Mouse (Mus musculus): ENCODE data around the gene C1qtnf12. TPM values are rescaled to one million over a fixed set of nuclear protein-coding genes. Genes with fewer than 3 reads are reported as not detected.
A peak's percentile ranks its signal among the peaks of the same experiment; 100 is the strongest.

The C1qtnf12 gene
- polyA plus RNA-seq, 1 experiment from 2014 or later: 23.8 TPM

- WGBS: 45% methylated on average over 6 of the region's 6 CpGs
- 0 out of 2 replicates have a peak, but pooled peaks cover 3% of the 10 kb centered on the region for H3K9me3 ChIP-seq (replicated peaks)
- no peak overlapping the region for H3K4me3 ChIP-seq
- H3K27me3 ChIP-seq (ENCODE audit: low read depth, poor library complexity, severe bottlenecking): no peaks in the 10 kb centered on the region
- no peaks in the 10 kb centered on the region for H3K36me3 ChIP-seq
- H3K4me1 ChIP-seq: peaks cover 9% of the 10 kb centered on the region
- H3K27ac ChIP-seq (replicated peaks): 0 out of 2 replicates have a peak overlapping the region, but pooled peaks have one; percentile 9
- no peak for DNase-seq (ENCODE audit: low spot score)
These were observed 10.5 kb downstream of the C1qtnf12 start for GRCm38 (mm10) chr4:155972651-155973050.

- 80% methylated on average over 2 of the region's 2 CpGs for WGBS
- DNase-seq (ENCODE audit: low spot score): no peak
- Histone ChIP-seq H3K27ac (replicated peaks) (0 out of 2 replicates have a peak overlapping the region, but pooled peaks have one; percentile 9), H3K9me3 (replicated peaks) (0 out of 2 replicates have a peak, but pooled peaks cover 3% of the 10 kb centered on the region), H3K4me1 (peaks cover 9% of the 10 kb centered on the region), H3K27me3 (ENCODE audit: low read depth, poor library complexity, severe bottlenecking) (no peaks in the 10 kb centered on the region), H3K36me3 (no peaks in the 10 kb centered on the region), H3K4me3 (no peak overlapping the region)
These were observed 11.1 kb downstream of the C1qtnf12 start for GRCm38 (mm10) chr4:155973239-155973638.

GRCm38 (mm10) chr4:155981436-155982082 lies 19.4 kb downstream of the C1qtnf12 start:
- Histone ChIP-seq H3K36me3 (no peaks in the 10 kb centered on the region), H3K27ac (replicated peaks) (no peak overlapping the region), H3K27me3 (ENCODE audit: low read depth, poor library complexity, severe bottlenecking) (no peaks in the 10 kb centered on the region), H3K4me1 (peaks cover 8% of the 10 kb centered on the region), H3K9me3 (replicated peaks) (0 out of 2 replicates have a peak, but pooled peaks cover 3% of the 10 kb centered on the region), H3K4me3 (no peak overlapping the region)
- 84% methylated on average over 12 of the region's 12 CpGs for WGBS
- DNase-seq (ENCODE audit: low spot score): no peak

- H3K4me3 ChIP-seq: no peak overlapping the region
- H3K36me3 ChIP-seq: no peaks in the 10 kb centered on the region
- H3K4me1 ChIP-seq: peaks cover 8% of the 10 kb centered on the region
- H3K27ac ChIP-seq (replicated peaks): no peak overlapping the region
- H3K27me3 ChIP-seq (ENCODE audit: low read depth, poor library complexity, severe bottlenecking): no peaks in the 10 kb centered on the region
- no peak for DNase-seq (ENCODE audit: low spot score)
- no peaks in the 10 kb centered on the region for H3K9me3 ChIP-seq (replicated peaks)
- WGBS: 13% methylated on average over 2 of the region's 2 CpGs
These were observed 21.7 kb downstream of the C1qtnf12 start for GRCm38 (mm10) chr4:155983788-155984187.

- Histone ChIP-seq H3K27me3 (ENCODE audit: low read depth, poor library complexity, severe bottlenecking) (no peaks in the 10 kb centered on the region), H3K27ac (replicated peaks) (peak overlapping the region; percentile 96), H3K4me3 (peak overlapping the region; percentile 85), H3K9me3 (replicated peaks) (no peaks in the 10 kb centered on the region; the same call in 1 of the 2 replicates), H3K36me3 (peaks cover 26% of the 10 kb centered on the region), H3K4me1 (peaks cover 30% of the 10 kb centered on the region)
- 91% methylated on average over 22 of the region's 22 CpGs for WGBS
- DNase-seq (ENCODE audit: low spot score): peak; percentile 17
These were observed 29.2 kb downstream of the C1qtnf12 start for GRCm38 (mm10) chr4:155991211-155991907.

- WGBS: 29% methylated on average over 37 of the region's 37 CpGs
- no peak for DNase-seq (ENCODE audit: low spot score)
- H3K27ac ChIP-seq (replicated peaks): peak overlapping the region; percentile 96
- H3K4me1 ChIP-seq: peaks cover 30% of the 10 kb centered on the region
- no peaks in the 10 kb centered on the region; the same call in 1 of the 2 replicates for H3K9me3 ChIP-seq (replicated peaks)
- peaks cover 31% of the 10 kb centered on the region for H3K36me3 ChIP-seq
- peak overlapping the region; percentile 85 for H3K4me3 ChIP-seq
- H3K27me3 ChIP-seq (ENCODE audit: low read depth, poor library complexity, severe bottlenecking): no peaks in the 10 kb centered on the region
These were observed 29.8 kb downstream of the C1qtnf12 start for GRCm38 (mm10) chr4:155991908-155992230.

GRCm38 (mm10) chr4:155992241-155992905 lies 30.3 kb downstream of the C1qtnf12 start, which contains the start of the genes B3galt6 and Sdf4:
TSS of gene B3galt6 (minus strand) at chr4:155992649.
TSS of gene Sdf4 (plus strand) at chr4:155992872.
- Histone ChIP-seq H3K36me3 (peaks cover 36% of the 10 kb centered on the region), H3K27me3 (ENCODE audit: low read depth, poor library complexity, severe bottlenecking) (no peaks in the 10 kb centered on the region), H3K4me1 (peaks cover 30% of the 10 kb centered on the region), H3K9me3 (replicated peaks) (no peaks in the 10 kb centered on the region; the same call in 1 of the 2 replicates), H3K4me3 (peak within 1 kb of the TSS; percentile 85), H3K27ac (replicated peaks) (peak within 1 kb of the TSS; percentile 96)
- WGBS: under 1% methylated on average over 99 of the region's 99 CpGs
- DNase-seq (ENCODE audit: low spot score): peak; percentile 86

- under 1% methylated on average over 70 of the region's 70 CpGs for WGBS
- Histone ChIP-seq H3K9me3 (replicated peaks) (no peaks in the 10 kb centered on the region; the same call in 1 of the 2 replicates), H3K27ac (replicated peaks) (peak overlapping the region; percentile 96), H3K27me3 (ENCODE audit: low read depth, poor library complexity, severe bottlenecking) (no peaks in the 10 kb centered on the region), H3K4me3 (peak overlapping the region; percentile 85), H3K36me3 (peaks cover 43% of the 10 kb centered on the region), H3K4me1 (peaks cover 30% of the 10 kb centered on the region)
- DNase-seq (ENCODE audit: low spot score): peak; percentile 96
These were observed 30.9 kb downstream of the C1qtnf12 start for GRCm38 (mm10) chr4:155992906-155993547.

GRCm38 (mm10) chr4:155993606-155994005 lies 31.5 kb downstream of the C1qtnf12 start:
- peaks cover 49% of the 10 kb centered on the region for H3K36me3 ChIP-seq
- no peaks in the 10 kb centered on the region; the same call in 1 of the 2 replicates for H3K9me3 ChIP-seq (replicated peaks)
- 6% methylated on average over 15 of the region's 15 CpGs for WGBS

GRCm38 (mm10) chr4:156004109-156004508 lies 42.0 kb downstream of the C1qtnf12 start:
- DNase-seq (ENCODE audit: low spot score): no peak
- no peak overlapping the region for H3K4me3 ChIP-seq
- H3K36me3 ChIP-seq: peaks cover 96% of the 10 kb centered on the region
- no peaks in the 10 kb centered on the region for H3K27me3 ChIP-seq (ENCODE audit: low read depth, poor library complexity, severe bottlenecking)
- no peaks in the 10 kb centered on the region for H3K4me1 ChIP-seq
- H3K27ac ChIP-seq (replicated peaks): no peak overlapping the region
- 88% methylated on average over 3 of the region's 3 CpGs for WGBS
- H3K9me3 ChIP-seq (replicated peaks): no peaks in the 10 kb centered on the region

More at GRCm38 (mm10) chr4:155993606-155994005, 31.5 kb downstream of the C1qtnf12 start:
- H3K4me1 ChIP-seq: peaks cover 30% of the 10 kb centered on the region
- H3K4me3 ChIP-seq: peak overlapping the region; percentile 85
- peak overlapping the region; percentile 96 for H3K27ac ChIP-seq (replicated peaks)
- DNase-seq (ENCODE audit: low spot score): no peak
- no peaks in the 10 kb centered on the region for H3K27me3 ChIP-seq (ENCODE audit: low read depth, poor library complexity, severe bottlenecking)

GRCm38 (mm10) chr4:156008369-156008768 lies 46.3 kb downstream of the C1qtnf12 start:
- Histone ChIP-seq H3K9me3 (replicated peaks) (no peaks in the 10 kb centered on the region), H3K4me1 (no peaks in the 10 kb centered on the region), H3K27me3 (ENCODE audit: low read depth, poor library complexity, severe bottlenecking) (no peaks in the 10 kb centered on the region), H3K36me3 (peaks cover 97% of the 10 kb centered on the region), H3K4me3 (no peak overlapping the region), H3K27ac (replicated peaks) (no peak overlapping the region)
- DNase-seq (ENCODE audit: low spot score): no peak
- WGBS: 94% methylated on average over 4 of the region's 4 CpGs

- H3K27me3 ChIP-seq (ENCODE audit: low read depth, poor library complexity, severe bottlenecking): no peaks in the 10 kb centered on the region
- H3K36me3 ChIP-seq: peaks cover 79% of the 10 kb centered on the region
- no peak within 1 kb of the TSS for H3K27ac ChIP-seq (replicated peaks)
- H3K9me3 ChIP-seq (replicated peaks): no peaks in the 10 kb centered on the region
- no peak within 1 kb of the TSS for H3K4me3 ChIP-seq
- DNase-seq (ENCODE audit: low spot score): no peak
- H3K4me1 ChIP-seq: no peaks in the 10 kb centered on the region
- 88% methylated on average over 8 of the region's 8 CpGs for WGBS
These were observed 51.5 kb downstream of the C1qtnf12 start, which contains the start of gene Tnfrsf4 for GRCm38 (mm10) chr4:156013637-156014036. TSS of gene Tnfrsf4 (plus strand) at chr4:156013843.
